Mouse (Mus musculus) G1E (cell line): ENCODE results near the gene Tmed1. TPM values are rescaled to one million over a fixed set of nuclear protein-coding genes. Genes with fewer than 3 reads are reported as not detected.

ENCODE experiments used
- ATAC-seq: 2 replicates; pipeline ENCODE4 v1.8.0; 2016; ENCODE audit warnings: mild to moderate bottlenecking; ENCODE audit not compliant: insufficient number of reproducible peaks, poor library complexity, low FRiP score, severe bottlenecking; ENCODE audit errors: extremely low read depth
- DNase-seq: peaks from one replicate; pipeline ENCODE4 v3.0.0; 2012; ENCODE audit warnings: low spot score
- H3K27me3 ChIP-seq: 2 replicates; pipeline ENCODE4 v1.6.1; 2012; ENCODE audit warnings: mild to moderate bottlenecking, low read length, inconsistent platforms; ENCODE audit not compliant: insufficient read depth
- H3K36me3 ChIP-seq: replicated peaks from 2 replicates; pipeline ENCODE3; 2012; ENCODE audit warnings: mild to moderate bottlenecking, inconsistent platforms
- H3K4me1 ChIP-seq: 2 replicates; pipeline ENCODE4 v1.6.1; 2012; ENCODE audit warnings: low read depth, low read length, inconsistent platforms, mixed read lengths; ENCODE audit not compliant: insufficient read depth
- H3K4me3 ChIP-seq: 2 replicates; pipeline ENCODE4 v1.5.1; 2012; ENCODE audit warnings: low read depth, mild to moderate bottlenecking, inconsistent platforms, low read length, moderate library complexity, mixed read lengths
- H3K9me3 ChIP-seq: replicated peaks from 2 replicates; pipeline ENCODE4 v1.6.1; 2012; ENCODE audit warnings: inconsistent platforms
- CTCF ChIP-seq: IDR thresholded peaks from 2 replicates; pipeline ENCODE4 v1.5.1; 2012; ENCODE audit warnings: low read depth, low read length, inconsistent platforms, mixed read lengths
- GATA1 ChIP-seq: IDR thresholded peaks from 2 replicates; pipeline ENCODE4 v1.6.1; 2012; ENCODE audit warnings: borderline replicate concordance, low read length, inconsistent platforms, mixed read lengths
- GATA2 ChIP-seq: IDR thresholded peaks from 2 replicates; pipeline ENCODE4 v1.6.1; 2012; ENCODE audit warnings: low read depth, low read length, inconsistent platforms, borderline replicate concordance
- POLR2AphosphoS5 ChIP-seq: IDR thresholded peaks from 2 replicates; pipeline ENCODE4 v1.6.1; 2012; ENCODE audit warnings: low read depth, low read length, inconsistent platforms; ENCODE audit not compliant: insufficient replicate concordance
- TAL1 ChIP-seq: conservative IDR thresholded peaks from 2 replicates; pipeline ENCODE4 v1.6.1; 2012; ENCODE audit warnings: low read depth, low read length, inconsistent platforms, mixed read lengths
- polyA plus RNA-seq: library from polyadenylated mRNA; stranded (reverse); fragments of >175 nt; gene quantifications from 2 replicates; pipeline ENCODE4 v1.2.3, GENCODE M21; 2012
- total RNA-seq, 2 experiments: library from RNA; stranded (forward) in 1 of 2; stranded (reverse) in 1 of 2; fragments of 200-1000 nt in 1 of 2; fragments of >200 nt in 1 of 2; fragmentation: Nextera tagmentation in 1 of 2; gene quantifications; 2 replicates each; pipeline ENCODE4 v1.2.3; 2014 to 2017

The Tmed1 gene
- total and polyA plus RNA-seq, 3 experiments: 2.4 to 8.0 (median 6.3) TPM

DNA sequence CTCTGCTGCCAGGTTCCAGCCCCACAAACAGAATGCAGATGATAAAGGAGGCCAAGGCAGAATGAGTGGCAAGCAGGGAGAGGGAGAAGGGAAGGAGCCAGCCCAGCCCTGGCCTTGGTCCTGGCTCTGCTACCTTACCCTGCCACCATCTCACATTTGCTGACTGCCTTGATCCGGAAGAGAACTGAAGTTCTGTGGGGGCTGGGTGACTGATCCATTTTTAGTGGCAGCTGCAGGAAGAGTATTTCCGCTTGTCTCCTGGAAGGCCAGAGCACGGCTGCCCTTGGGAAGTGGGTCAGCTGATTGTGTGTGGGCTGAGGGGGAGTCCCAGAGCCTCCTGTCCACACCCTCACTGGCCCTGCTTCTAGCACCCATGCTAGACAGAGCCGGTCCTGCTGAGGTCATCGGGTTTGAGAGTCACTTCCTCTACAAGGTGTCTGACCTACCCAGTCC, 46.9 kb downstream of the Tmed1 start:
- Histone ChIP-seq H3K27me3 (no peaks in the 10 kb centered on the region), H3K4me1 (peaks cover 9% of the 10 kb centered on the region), H3K36me3 (peaks cover 97% of the 10 kb centered on the region), H3K4me3 (no peak overlapping the region), H3K9me3 (no peaks in the 10 kb centered on the region)
- no peak for ATAC-seq
- DNase-seq: no peak
- no peak for TF ChIP-seq TAL1
- no peak for TF ChIP-seq GATA1
- no peak for TF ChIP-seq POLR2AphosphoS5
- TF ChIP-seq CTCF: no peak
- no peak for TF ChIP-seq GATA2

DNA sequence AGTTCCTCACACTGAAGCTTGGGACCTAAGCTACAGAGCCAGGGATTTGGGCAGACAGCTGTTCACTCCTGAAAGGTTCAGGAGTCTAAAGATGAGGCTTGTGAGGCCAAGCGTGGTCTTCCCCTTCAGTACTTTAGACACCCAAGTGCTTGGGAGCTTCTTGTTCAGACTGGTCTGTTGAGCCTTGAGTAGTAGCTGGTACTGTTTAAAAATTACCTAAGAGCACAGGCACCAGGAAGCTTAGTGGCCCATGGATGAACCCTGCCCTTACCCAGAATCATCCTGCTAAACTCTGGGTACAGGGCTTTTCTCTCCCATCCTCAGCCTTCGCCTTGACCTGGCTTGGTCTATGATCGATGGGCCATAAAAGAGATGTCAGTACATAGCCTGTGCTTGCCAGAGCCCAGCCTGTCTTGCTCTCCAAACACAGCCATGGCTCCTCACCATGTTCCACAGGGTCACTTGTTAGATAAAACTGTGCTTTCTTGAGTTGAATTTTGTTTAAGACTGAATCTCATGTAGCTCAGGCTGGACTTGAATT, 49.6 kb downstream of the Tmed1 start:
- TF ChIP-seq TAL1 (no peak), GATA2 (no peak), CTCF (no peak)
- Histone ChIP-seq H3K4me1 (peaks cover 14% of the 10 kb centered on the region), H3K36me3 (peaks cover 94% of the 10 kb centered on the region), H3K9me3 (no peaks in the 10 kb centered on the region), H3K27me3 (no peaks in the 10 kb centered on the region), H3K4me3 (no peak overlapping the region)
- ATAC-seq (no peak), DNase-seq (no peak)

DNA sequence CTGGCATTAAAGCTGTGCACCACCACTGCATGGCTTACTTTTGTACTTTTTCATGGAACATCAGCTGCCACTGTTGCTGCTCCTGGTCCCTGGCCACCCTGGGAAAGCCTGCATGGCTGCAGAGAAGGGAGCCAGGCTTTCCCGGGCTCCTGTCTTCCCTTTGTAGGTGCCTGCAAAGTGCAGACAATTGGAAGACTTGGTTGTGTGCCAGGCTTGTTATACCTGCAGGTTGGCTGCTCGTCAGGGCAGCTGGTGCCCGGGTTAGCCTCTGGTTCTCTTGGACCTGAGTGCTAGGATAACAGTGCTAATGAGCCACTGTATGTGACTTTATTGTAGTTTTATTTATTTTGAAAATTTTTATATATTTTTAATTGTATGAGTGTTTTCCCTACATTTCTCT, 51.2 kb downstream of the Tmed1 start:
- H3K9me3 ChIP-seq: no peaks in the 10 kb centered on the region
- DNase-seq (no peak), ATAC-seq (no peak)
- H3K4me3 ChIP-seq: no peak overlapping the region
- H3K36me3 ChIP-seq: peaks cover 87% of the 10 kb centered on the region
- H3K4me1 ChIP-seq: peaks cover 22% of the 10 kb centered on the region
- no peaks in the 10 kb centered on the region for H3K27me3 ChIP-seq
- TF ChIP-seq GATA1: no peak

Other genes with a start within 250 kb of the Tmed1 start
- 7.0 and 14.5 TPM in 2 replicates for gene Atg4d, start 245.0 kb downstream of the Tmed1 start, total RNA-seq (2014; fragmentation: Nextera tagmentation)
- 9.1 and 11.0 TPM in 2 replicates for gene Atg4d, start 245.0 kb downstream of the Tmed1 start, total RNA-seq (2017)
- 14.9 and 20.7 TPM in 2 replicates for gene Atg4d, start 245.0 kb downstream of the Tmed1 start, polyA plus RNA-seq
- gene Kri1, start 222.3 kb downstream of the Tmed1 start, total RNA-seq (2014; fragmentation: Nextera tagmentation): 45.4 and 52.7 TPM in 2 replicates
- gene Kri1, start 222.3 kb downstream of the Tmed1 start, total RNA-seq (2017): 74.3 and 89.3 TPM in 2 replicates
- gene Kri1, start 222.3 kb downstream of the Tmed1 start, polyA plus RNA-seq: 46.2 and 56.6 TPM in 2 replicates
- 15.4 and 35.8 TPM in 2 replicates for gene Cdkn2d, start 218.8 kb downstream of the Tmed1 start, total RNA-seq (2014; fragmentation: Nextera tagmentation)
- 30.3 and 31.2 TPM in 2 replicates for gene Cdkn2d, start 218.8 kb downstream of the Tmed1 start, total RNA-seq (2017)
- gene Cdkn2d, start 218.8 kb downstream of the Tmed1 start, polyA plus RNA-seq: 14.3 and 17.4 TPM in 2 replicates
- not detected in 2 replicates for gene Ap1m2, start 197.9 kb downstream of the Tmed1 start, total RNA-seq (2014; fragmentation: Nextera tagmentation)
- gene Ap1m2, start 197.9 kb downstream of the Tmed1 start, total RNA-seq (2017): 0.16 TPM in 1 of 2 replicates, not detected in the other
- gene Ap1m2, start 197.9 kb downstream of the Tmed1 start, polyA plus RNA-seq: not detected in 2 replicates
- 42.2 and 52.7 TPM in 2 replicates for gene Slc44a2, start 189.6 kb downstream of the Tmed1 start, total RNA-seq (2014; fragmentation: Nextera tagmentation)
- gene Slc44a2, start 189.6 kb downstream of the Tmed1 start, total RNA-seq (2017): 35.5 and 35.7 TPM in 2 replicates
- gene Slc44a2, start 189.6 kb downstream of the Tmed1 start, polyA plus RNA-seq: 45.4 and 56.8 TPM in 2 replicates
- 87.9 and 94.1 TPM in 2 replicates for gene Ilf3, start 142.4 kb downstream of the Tmed1 start, total RNA-seq (2014; fragmentation: Nextera tagmentation)
- gene Ilf3, start 142.4 kb downstream of the Tmed1 start, total RNA-seq (2017): 79.7 and 81.3 TPM in 2 replicates
- 123 and 138 TPM in 2 replicates for gene Ilf3, start 142.4 kb downstream of the Tmed1 start, polyA plus RNA-seq
- 20.7 and 26.4 TPM in 2 replicates for gene Qtrt1, start 98.4 kb downstream of the Tmed1 start, total RNA-seq (2014; fragmentation: Nextera tagmentation)
- gene Qtrt1, start 98.4 kb downstream of the Tmed1 start, total RNA-seq (2017): 34.3 and 43.8 TPM in 2 replicates
- 70.9 and 72.7 TPM in 2 replicates for gene Qtrt1, start 98.4 kb downstream of the Tmed1 start, polyA plus RNA-seq
- 193 and 214 TPM in 2 replicates for gene Dnm2, start 85.3 kb downstream of the Tmed1 start, total RNA-seq (2014; fragmentation: Nextera tagmentation)
- gene Dnm2, start 85.3 kb downstream of the Tmed1 start, total RNA-seq (2017): 72.7 and 74.3 TPM in 2 replicates
- gene Dnm2, start 85.3 kb downstream of the Tmed1 start, polyA plus RNA-seq: 427 and 533 TPM in 2 replicates
- 1.1 and 2.9 TPM in 2 replicates for gene AB124611, start 15.9 kb upstream of the Tmed1 start, total RNA-seq (2014; fragmentation: Nextera tagmentation)
- 4.9 and 5.5 TPM in 2 replicates for gene AB124611, start 15.9 kb upstream of the Tmed1 start, total RNA-seq (2017)
- 2.4 and 2.6 TPM in 2 replicates for gene AB124611, start 15.9 kb upstream of the Tmed1 start, polyA plus RNA-seq
- gene Carm1, start 36.6 kb upstream of the Tmed1 start, total RNA-seq (2014; fragmentation: Nextera tagmentation): 71.9 and 79.5 TPM in 2 replicates
- gene Carm1, start 36.6 kb upstream of the Tmed1 start, total RNA-seq (2017): 10.0 and 12.5 TPM in 2 replicates
- gene Carm1, start 36.6 kb upstream of the Tmed1 start, polyA plus RNA-seq: 143 and 160 TPM in 2 replicates
- 25.1 and 25.5 TPM in 2 replicates for gene Timm29, start 82.5 kb upstream of the Tmed1 start, total RNA-seq (2014; fragmentation: Nextera tagmentation)
- 30.7 and 35.9 TPM in 2 replicates for gene Timm29, start 82.5 kb upstream of the Tmed1 start, total RNA-seq (2017)
- 18.3 and 20.0 TPM in 2 replicates for gene Timm29, start 82.5 kb upstream of the Tmed1 start, polyA plus RNA-seq
- gene Yipf2, start 82.6 kb upstream of the Tmed1 start, total RNA-seq (2014; fragmentation: Nextera tagmentation): 6.8 and 8.5 TPM in 2 replicates
- gene Yipf2, start 82.6 kb upstream of the Tmed1 start, total RNA-seq (2017): 13.2 and 19.0 TPM in 2 replicates
- 4.7 and 5.1 TPM in 2 replicates for gene Yipf2, start 82.6 kb upstream of the Tmed1 start, polyA plus RNA-seq
- gene Smarca4, start 105.9 kb upstream of the Tmed1 start, total RNA-seq (2014; fragmentation: Nextera tagmentation): 85.6 and 96.4 TPM in 2 replicates
- 42.2 and 46.1 TPM in 2 replicates for gene Smarca4, start 105.9 kb upstream of the Tmed1 start, total RNA-seq (2017)
- 220 and 247 TPM in 2 replicates for gene Smarca4, start 105.9 kb upstream of the Tmed1 start, polyA plus RNA-seq
- 17.4 and 21.9 TPM in 2 replicates for gene Ldlr, start 213.2 kb upstream of the Tmed1 start, total RNA-seq (2014; fragmentation: Nextera tagmentation)
- 52.1 and 55.9 TPM in 2 replicates for gene Ldlr, start 213.2 kb upstream of the Tmed1 start, total RNA-seq (2017)
- gene Ldlr, start 213.2 kb upstream of the Tmed1 start, polyA plus RNA-seq: 27.8 and 37.5 TPM in 2 replicates